Mouse (Mus musculus): ENCODE data around the gene Vps13d. TPM values are rescaled to one million over a fixed set of nuclear protein-coding genes. Genes with fewer than 3 reads are reported as not detected.

Gene Vps13d
- polyA plus RNA-seq, 1 experiment from 2014 or later: 7.6 TPM

- Histone ChIP-seq H3K27me3 (replicated peaks) (no peaks in the 10 kb centered on the region), H3K4me2 (no peak overlapping the region), H3K4me1 (replicated peaks) (peaks cover 11% of the 10 kb centered on the region), H3K9me3 (replicated peaks) (no peaks in the 10 kb centered on the region), H3K9ac (no peak overlapping the region), H3K36me3 (peaks cover 70% of the 10 kb centered on the region), H3K4me3 (no peak overlapping the region), H3K27ac (ENCODE audit: poor library complexity, severe bottlenecking) (peak overlapping the region; percentile 53; the same call in 1 of the 2 replicates)
- WGBS: 46% methylated on average over 5 of the region's 5 CpGs
- ATAC-seq (ENCODE audit: insufficient number of reproducible peaks, low FRiP score): no peak
These were observed 47.5 kb downstream of the Vps13d start for GRCm38 (mm10) chr4:145147006-145147961.

DNA sequence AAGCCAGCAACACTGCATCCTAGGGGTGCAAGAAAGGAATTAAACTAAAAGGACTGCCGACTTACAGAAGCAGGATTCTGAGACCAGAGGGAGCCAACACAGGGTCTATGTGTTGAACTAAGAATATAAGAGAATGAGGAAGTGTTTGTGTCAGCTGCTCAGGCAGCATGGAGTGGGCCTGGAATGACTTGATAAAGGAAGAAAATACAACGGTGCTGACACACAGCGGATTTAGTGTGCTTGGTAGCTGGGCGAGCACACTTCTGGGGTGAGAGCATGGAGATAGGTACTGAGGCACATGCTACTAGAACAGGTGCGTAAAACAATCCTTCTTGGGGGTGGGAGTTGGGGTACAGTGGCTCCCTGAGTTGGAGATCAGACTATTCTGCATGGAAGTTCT lies 51.3 kb downstream of the Vps13d start:
- peaks cover 11% of the 10 kb centered on the region for H3K4me1 ChIP-seq (replicated peaks)
- no peaks in the 10 kb centered on the region for H3K9me3 ChIP-seq (replicated peaks)
- no peaks in the 10 kb centered on the region for H3K27me3 ChIP-seq (replicated peaks)
- H3K4me2 ChIP-seq: no peak overlapping the region
- H3K27ac ChIP-seq (ENCODE audit: poor library complexity, severe bottlenecking): no peak overlapping the region
- no peak for ATAC-seq (ENCODE audit: insufficient number of reproducible peaks, low FRiP score)
- H3K4me3 ChIP-seq: no peak overlapping the region
- WGBS: 62% methylated on average over 5 of the region's 5 CpGs
- H3K9ac ChIP-seq: no peak overlapping the region
- H3K36me3 ChIP-seq: peaks cover 76% of the 10 kb centered on the region

GRCm38 (mm10) chr4:145136705-145137104 lies 58.1 kb downstream of the Vps13d start:
- H3K27ac ChIP-seq (ENCODE audit: poor library complexity, severe bottlenecking): peak overlapping the region; percentile 65
- H3K36me3 ChIP-seq: peaks cover 80% of the 10 kb centered on the region
- 84% methylated on average over 1 of the region's 1 CpGs for WGBS
- no peak overlapping the region for H3K4me3 ChIP-seq
- no peak overlapping the region for H3K9ac ChIP-seq
- ATAC-seq (ENCODE audit: insufficient number of reproducible peaks, low FRiP score): no peak
- no peaks in the 10 kb centered on the region for H3K27me3 ChIP-seq (replicated peaks)
- peaks cover 10% of the 10 kb centered on the region for H3K4me1 ChIP-seq (replicated peaks)
- no peak overlapping the region for H3K4me2 ChIP-seq
- H3K9me3 ChIP-seq (replicated peaks): no peaks in the 10 kb centered on the region

DNA sequence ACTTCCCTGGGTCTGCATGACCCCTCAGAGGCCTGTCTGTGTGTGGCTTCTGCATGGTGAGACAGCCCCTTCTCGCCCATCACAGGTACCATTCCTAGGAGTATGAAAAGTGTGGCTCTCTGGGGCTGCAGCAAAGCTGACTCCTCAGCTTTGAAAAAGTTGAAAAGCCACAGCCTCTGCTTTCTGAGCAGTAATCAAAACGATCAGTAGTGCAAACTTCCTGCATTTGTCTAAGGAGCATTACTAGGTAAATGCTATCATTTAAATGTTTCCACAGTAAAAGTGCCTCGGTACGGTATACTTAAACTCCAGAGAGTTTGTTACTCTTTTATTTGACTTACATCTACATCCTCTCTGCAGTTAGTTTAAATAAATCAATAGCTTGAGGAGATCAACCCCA lies 59.3 kb downstream of the Vps13d start:
- H3K4me3 ChIP-seq: no peak overlapping the region
- H3K9ac ChIP-seq: no peak overlapping the region; the same call in 1 of the 2 replicates
- no peak overlapping the region for H3K27ac ChIP-seq (ENCODE audit: poor library complexity, severe bottlenecking)
- H3K4me2 ChIP-seq: no peak overlapping the region
- H3K27me3 ChIP-seq (replicated peaks): no peaks in the 10 kb centered on the region
- no peaks in the 10 kb centered on the region for H3K9me3 ChIP-seq (replicated peaks)
- ATAC-seq (ENCODE audit: insufficient number of reproducible peaks, low FRiP score): no peak
- peaks cover 80% of the 10 kb centered on the region for H3K36me3 ChIP-seq
- H3K4me1 ChIP-seq (replicated peaks): peaks cover 10% of the 10 kb centered on the region
- WGBS: 73% methylated on average over 4 of the region's 4 CpGs

- H3K36me3 ChIP-seq: peaks cover 87% of the 10 kb centered on the region
- 87% methylated on average over 1 of the region's 1 CpGs for WGBS
These were observed 64.0 kb downstream of the Vps13d start for GRCm38 (mm10) chr4:145130772-145131171.

DNA sequence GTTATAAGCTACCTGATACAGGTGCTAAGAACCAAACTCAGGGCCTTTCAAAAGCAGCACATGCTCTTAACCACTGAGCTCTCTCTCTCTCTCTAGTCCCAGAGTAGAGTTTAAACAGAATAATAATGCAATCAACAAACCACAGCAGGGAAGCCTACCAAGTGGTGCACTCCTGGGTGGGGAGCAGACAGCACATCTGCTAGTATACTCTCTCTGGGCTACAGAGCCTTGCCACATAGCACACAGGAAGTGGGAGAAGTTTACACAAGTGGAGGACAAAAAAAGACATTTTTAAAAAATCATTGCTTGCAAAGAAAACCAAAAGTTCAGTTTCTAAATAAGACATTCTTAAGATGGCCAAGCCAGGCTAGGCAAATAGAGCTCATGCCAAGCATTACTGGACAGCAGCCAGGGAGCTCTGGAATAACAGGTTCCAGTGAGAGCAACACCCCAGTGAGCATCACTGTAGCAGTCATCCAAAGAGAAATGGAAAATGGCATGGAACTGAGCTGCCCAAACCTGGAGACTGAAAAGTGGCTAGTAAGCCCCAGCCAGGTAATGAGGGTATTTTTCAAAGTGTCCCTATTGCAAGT lies 64.8 kb downstream of the Vps13d start:
- H3K4me3 ChIP-seq: no peak overlapping the region
- no peaks in the 10 kb centered on the region for H3K27me3 ChIP-seq (replicated peaks)
- peaks cover 89% of the 10 kb centered on the region for H3K36me3 ChIP-seq
- no peak overlapping the region for H3K27ac ChIP-seq (ENCODE audit: poor library complexity, severe bottlenecking)
- no peak for ATAC-seq (ENCODE audit: insufficient number of reproducible peaks, low FRiP score)
- H3K4me2 ChIP-seq: no peak overlapping the region
- H3K4me1 ChIP-seq (replicated peaks): 0 out of 2 replicates have a peak, but pooled peaks cover 4% of the 10 kb centered on the region
- no peak overlapping the region for H3K9ac ChIP-seq
- H3K9me3 ChIP-seq (replicated peaks): no peaks in the 10 kb centered on the region

More at GRCm38 (mm10) chr4:145130772-145131171, 64.0 kb downstream of the Vps13d start:
- Histone ChIP-seq H3K9me3 (replicated peaks) (no peaks in the 10 kb centered on the region), H3K27ac (ENCODE audit: poor library complexity, severe bottlenecking) (no peak overlapping the region), H3K4me2 (no peak overlapping the region), H3K27me3 (replicated peaks) (no peaks in the 10 kb centered on the region), H3K9ac (no peak overlapping the region), H3K4me1 (replicated peaks) (peaks cover 4% of the 10 kb centered on the region; the same call in 1 of the 2 replicates), H3K4me3 (no peak overlapping the region)
- no peak for ATAC-seq (ENCODE audit: insufficient number of reproducible peaks, low FRiP score)

DNA sequence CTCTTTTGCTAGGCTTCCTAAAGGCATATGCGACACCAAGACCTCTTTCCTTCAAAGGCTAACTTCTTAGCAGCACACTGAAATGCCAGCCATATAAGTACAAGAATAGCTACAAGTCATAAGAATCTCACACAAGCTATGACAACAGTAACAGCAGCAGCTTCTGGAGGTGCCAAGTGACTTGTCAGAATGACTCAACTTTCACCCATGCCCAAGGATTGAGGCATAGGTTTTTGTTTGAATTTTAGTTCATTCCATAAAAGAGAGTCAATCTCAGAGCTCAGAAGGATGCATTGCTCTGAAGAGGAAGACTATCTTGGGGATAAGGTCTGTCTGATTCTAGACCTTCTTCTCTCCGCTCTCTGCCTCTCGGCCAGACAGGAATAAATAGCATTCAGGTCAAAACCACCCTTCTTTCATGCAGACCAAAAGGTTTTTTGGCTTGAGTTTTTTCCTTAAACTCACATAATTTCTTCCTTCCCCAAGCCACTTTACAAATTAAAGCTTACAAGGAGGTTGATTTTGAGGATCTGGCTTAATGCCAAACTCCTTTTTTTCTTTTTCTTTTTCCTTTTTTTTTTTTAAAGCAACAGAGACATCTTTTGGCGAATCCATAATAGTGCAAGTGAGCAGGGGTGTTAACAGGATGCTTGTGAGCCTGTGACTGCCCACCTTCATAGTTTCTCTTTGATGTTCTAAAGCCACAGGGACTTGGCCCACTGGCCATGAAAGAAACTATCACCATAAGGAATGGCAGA lies 69.2 kb downstream of the Vps13d start:
- 77% methylated on average over 4 of the region's 4 CpGs for WGBS
- 0 out of 2 replicates have a peak, but pooled peaks cover 4% of the 10 kb centered on the region for H3K4me1 ChIP-seq (replicated peaks)
- H3K27ac ChIP-seq (ENCODE audit: poor library complexity, severe bottlenecking): no peak overlapping the region
- no peak overlapping the region for H3K9ac ChIP-seq
- H3K9me3 ChIP-seq (replicated peaks): no peaks in the 10 kb centered on the region
- H3K27me3 ChIP-seq (replicated peaks): no peaks in the 10 kb centered on the region
- no peak overlapping the region for H3K4me3 ChIP-seq
- no peak for ATAC-seq (ENCODE audit: insufficient number of reproducible peaks, low FRiP score)
- peaks cover 90% of the 10 kb centered on the region for H3K36me3 ChIP-seq
- H3K4me2 ChIP-seq: no peak overlapping the region

DNA sequence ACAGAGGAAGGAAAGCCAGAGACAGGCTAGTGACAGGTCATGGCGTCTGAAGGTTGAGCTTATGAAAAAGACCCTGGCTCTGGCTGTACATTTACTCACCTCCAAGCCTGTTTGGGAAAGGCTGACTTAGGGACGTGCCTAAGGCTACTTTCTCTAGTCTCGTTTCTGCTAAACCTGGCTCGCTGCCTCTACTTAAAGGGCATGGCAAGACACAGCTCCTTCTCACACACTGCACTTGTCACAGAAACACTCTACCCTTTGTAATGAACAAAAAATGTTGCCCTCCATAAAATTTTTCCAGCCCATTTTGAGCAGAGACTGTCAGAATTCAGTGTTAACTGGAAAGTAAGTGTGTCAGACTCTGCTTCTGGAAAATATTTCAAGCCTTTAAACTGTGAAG lies 70.4 kb downstream of the Vps13d start:
- Histone ChIP-seq H3K4me3 (no peak overlapping the region), H3K9ac (no peak overlapping the region), H3K4me2 (no peak overlapping the region), H3K27ac (ENCODE audit: poor library complexity, severe bottlenecking) (no peak overlapping the region), H3K36me3 (peaks cover 89% of the 10 kb centered on the region), H3K4me1 (replicated peaks) (no peaks in the 10 kb centered on the region), H3K27me3 (replicated peaks) (no peaks in the 10 kb centered on the region), H3K9me3 (replicated peaks) (no peaks in the 10 kb centered on the region)
- no peak for ATAC-seq (ENCODE audit: insufficient number of reproducible peaks, low FRiP score)
- WGBS: 88% methylated on average over 4 of the region's 4 CpGs

- H3K27ac ChIP-seq (ENCODE audit: poor library complexity, severe bottlenecking): no peak overlapping the region
- ATAC-seq (ENCODE audit: insufficient number of reproducible peaks, low FRiP score): no peak
- no peaks in the 10 kb centered on the region for H3K27me3 ChIP-seq (replicated peaks)
- no peak overlapping the region for H3K4me2 ChIP-seq
- no peak overlapping the region for H3K9ac ChIP-seq
- H3K4me1 ChIP-seq (replicated peaks): no peaks in the 10 kb centered on the region
- peaks cover 92% of the 10 kb centered on the region for H3K36me3 ChIP-seq
- H3K9me3 ChIP-seq (replicated peaks): no peaks in the 10 kb centered on the region
- H3K4me3 ChIP-seq: no peak overlapping the region
- whole genome bisulfite sequencing: 64% methylated on average over 4 of the region's 4 CpGs
These were observed 83.2 kb downstream of the Vps13d start for GRCm38 (mm10) chr4:145111641-145112040.

- 81% methylated on average over 6 of the region's 6 CpGs for WGBS
These were observed 84.1 kb downstream of the Vps13d start for GRCm38 (mm10) chr4:145110736-145111135.

DNA sequence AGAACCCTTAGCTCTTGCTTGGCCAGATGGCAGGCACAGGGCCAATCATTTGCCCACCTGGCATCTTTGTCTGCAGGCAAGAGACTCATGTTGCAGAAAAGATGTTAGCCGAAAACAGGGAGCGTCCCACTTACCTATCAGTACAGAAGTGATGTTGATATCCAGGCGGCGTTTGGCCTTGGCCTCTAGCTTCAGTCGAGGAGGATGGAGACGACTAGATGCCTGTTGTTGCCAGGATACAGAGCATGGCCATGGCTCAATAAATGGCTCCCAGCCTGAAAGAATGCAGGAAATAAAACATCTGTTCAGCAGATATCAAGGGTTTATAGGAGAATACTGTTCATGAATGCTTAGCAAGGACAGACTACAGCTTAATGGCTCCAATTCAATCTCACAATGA lies 88.0 kb downstream of the Vps13d start:
- no peak overlapping the region for H3K9ac ChIP-seq
- H3K4me3 ChIP-seq: no peak overlapping the region
- no peak overlapping the region for H3K27ac ChIP-seq (ENCODE audit: poor library complexity, severe bottlenecking)
- no peak for ATAC-seq (ENCODE audit: insufficient number of reproducible peaks, low FRiP score)
- no peaks in the 10 kb centered on the region for H3K9me3 ChIP-seq (replicated peaks)
- H3K27me3 ChIP-seq (replicated peaks): no peaks in the 10 kb centered on the region
- H3K4me1 ChIP-seq (replicated peaks): no peaks in the 10 kb centered on the region
- WGBS: 83% methylated on average over 6 of the region's 6 CpGs
- no peak overlapping the region for H3K4me2 ChIP-seq
- peaks cover 90% of the 10 kb centered on the region for H3K36me3 ChIP-seq

More at GRCm38 (mm10) chr4:145110736-145111135, 84.1 kb downstream of the Vps13d start:
- H3K4me3 ChIP-seq: no peak overlapping the region
- no peaks in the 10 kb centered on the region for H3K4me1 ChIP-seq (replicated peaks)
- H3K4me2 ChIP-seq: no peak overlapping the region
- H3K9me3 ChIP-seq (replicated peaks): no peaks in the 10 kb centered on the region
- no peaks in the 10 kb centered on the region for H3K27me3 ChIP-seq (replicated peaks)
- no peak overlapping the region for H3K9ac ChIP-seq
- H3K36me3 ChIP-seq: peaks cover 91% of the 10 kb centered on the region
- ATAC-seq (ENCODE audit: insufficient number of reproducible peaks, low FRiP score): no peak
- no peak overlapping the region for H3K27ac ChIP-seq (ENCODE audit: poor library complexity, severe bottlenecking)
